Mouse (Mus musculus) intestine, embryonic 14.5 days (tissue): ENCODE measurements around the gene Rabgap1l. TPM values are rescaled to one million over a fixed set of nuclear protein-coding genes. Genes with fewer than 3 reads are reported as not detected.
A peak's percentile ranks its signal among the peaks of the same experiment; 100 is the strongest.

ENCODE experiments used
- ATAC-seq: fragments of 200-750 bp; cut with Nextera tagmentation; replicated peaks from 2 replicates; pipeline ENCODE4 v1.8.0; 2017; ENCODE audit warnings: low read depth, moderate number of reproducible peaks, moderate TSS enrichment, moderate library complexity; ENCODE audit not compliant: low FRiP score, low TSS enrichment
- DNase-seq: peaks from one replicate; pipeline ENCODE4 v3.0.0-alpha.2; 2018; ENCODE audit warnings: low spot score
- H3K27ac ChIP-seq: fragments of 300-500 bp; sonication (generic); 2 replicates; pipeline ENCODE4 v1.5.1; 2014; ENCODE audit warnings: low read depth, mild to moderate bottlenecking, control low read depth
- H3K27me3 ChIP-seq: fragments of 300-500 bp; sonication (generic); replicated peaks from 2 replicates; pipeline ENCODE4 v1.6.1; 2014; ENCODE audit warnings: low read length, control low read depth; ENCODE audit not compliant: control insufficient read depth, insufficient read depth
- H3K36me3 ChIP-seq: fragments of 300-500 bp; sonication (generic); 2 replicates; pipeline ENCODE4 v1.6.1; 2014; ENCODE audit warnings: low read length, control low read depth; ENCODE audit not compliant: control insufficient read depth, insufficient read depth
- H3K4me1 ChIP-seq: fragments of 300-500 bp; sonication (generic); replicated peaks from 2 replicates; pipeline ENCODE4 v1.6.1; 2014; ENCODE audit warnings: low read length, control low read depth, mixed read lengths; ENCODE audit not compliant: control insufficient read depth, insufficient read depth
- H3K4me2 ChIP-seq: fragments of 300-500 bp; sonication (generic); 2 replicates; pipeline ENCODE4 v1.6.1; 2014; ENCODE audit warnings: low read length
- H3K4me3 ChIP-seq: fragments of 300-500 bp; sonication (generic); 2 replicates; pipeline ENCODE4 v1.5.1; 2014; ENCODE audit warnings: low read depth, low read length, control low read depth, mixed read lengths
- H3K9ac ChIP-seq: fragments of 300-500 bp; sonication (generic); 2 replicates; pipeline ENCODE4 v1.6.1; 2014; ENCODE audit warnings: mild to moderate bottlenecking, low read length
- H3K9me3 ChIP-seq: fragments of 300-500 bp; sonication (generic); 2 replicates; pipeline ENCODE4 v1.6.1; 2016; ENCODE audit warnings: low read length, control low read depth; ENCODE audit not compliant: control insufficient read depth
- WGBS: fragments of 180-500 bp; shearing (Covaris S2); extraction: QIAGEN DNeasy Blood & Tissue Kit; methylation state at CpG from one replicate; pipeline ENCODE4 v1.1.7; 2014; 5-methylcytosine and 5-hydroxymethylcytosine counted together
- polyA plus RNA-seq: library from polyadenylated mRNA; unstranded; fragments of >200 nt; fragmentation: Nextera tagmentation; extraction: Ambion mirVana; gene quantifications from 2 replicates; pipeline ENCODE4 v1.2.1, GENCODE M21; 2014

Rabgap1l gene
- polyA plus RNA-seq, 1 experiment from 2014 or later: 19.9 TPM

DNA sequence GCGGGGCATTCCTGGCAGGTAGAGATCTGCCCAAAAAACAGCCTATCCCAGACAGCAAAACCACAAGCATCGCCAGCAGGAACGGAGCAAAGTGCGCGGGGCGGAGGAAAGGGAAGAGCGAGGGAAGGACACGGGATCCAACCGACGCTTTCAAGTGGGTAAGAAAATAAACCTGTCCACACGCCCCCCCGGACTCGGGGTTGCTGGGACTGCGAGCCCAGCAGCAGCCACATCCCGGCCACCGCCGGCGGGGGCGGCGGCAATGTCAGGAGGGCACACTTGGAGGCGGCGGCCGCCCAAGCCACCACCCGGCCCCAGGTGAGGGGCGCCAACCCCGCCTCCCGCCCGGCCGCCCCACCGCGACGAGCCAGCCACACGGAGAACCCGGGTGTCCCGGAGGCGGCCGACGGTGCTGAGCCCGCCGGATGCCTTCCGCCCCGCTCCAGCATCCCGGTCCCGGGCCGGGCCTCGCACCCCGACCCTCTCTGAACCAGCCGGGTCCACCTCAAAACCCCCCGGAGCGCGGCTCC is 790 bp downstream of the Rabgap1l start:
- DNase-seq (peak; percentile 80), ATAC-seq (peak; percentile 85)
- 1% methylated on average over 39 of the region's 51 CpGs for WGBS
- Histone ChIP-seq H3K4me3 (peak overlapping the region; percentile 81), H3K9ac (peak overlapping the region; percentile 85), H3K4me2 (peak overlapping the region; percentile 98), H3K36me3 (no peaks in the 10 kb centered on the region), H3K9me3 (no peaks in the 10 kb centered on the region), H3K27me3 (no peaks in the 10 kb centered on the region), H3K27ac (no peak overlapping the region; the same call in 1 of the 2 replicates), H3K4me1 (no peaks in the 10 kb centered on the region)

DNA sequence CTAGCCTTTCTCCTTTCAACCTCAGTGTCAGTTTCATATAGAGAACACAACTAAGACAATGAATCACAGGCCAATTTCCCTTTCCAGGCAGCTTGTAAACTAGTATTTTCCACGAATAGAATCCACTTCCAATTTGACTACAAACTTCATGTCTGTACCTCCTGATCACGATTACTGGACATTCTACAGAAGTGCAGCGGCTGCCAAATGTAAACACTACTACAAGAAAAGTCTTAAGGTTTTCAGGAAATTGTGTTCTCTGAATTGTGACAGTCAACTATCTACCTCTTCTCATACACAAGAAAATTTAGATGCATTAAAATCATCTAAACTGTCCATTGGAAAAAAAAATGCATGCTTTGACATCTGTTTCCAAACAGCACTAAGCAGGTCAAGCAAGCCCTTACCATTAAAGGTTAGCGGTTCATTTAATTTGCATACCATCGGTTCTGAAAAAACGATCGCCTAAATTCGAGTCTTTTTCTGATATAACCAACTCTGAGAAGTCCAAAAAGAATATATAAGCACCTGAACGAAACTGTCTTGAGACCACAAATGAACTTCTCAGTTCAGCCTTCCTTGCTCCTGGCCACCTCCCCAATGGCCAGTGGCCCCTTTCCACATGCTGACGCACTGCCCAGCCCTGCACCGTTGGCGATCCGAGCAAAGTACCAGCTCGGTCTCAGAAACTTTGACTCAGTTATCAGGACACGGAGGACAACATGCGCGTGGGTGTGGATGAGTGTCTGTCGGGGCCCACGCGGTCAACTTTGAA is 1.4 kb downstream of the Rabgap1l start:
- DNase-seq (no peak), ATAC-seq (peak; percentile 45)
- Histone ChIP-seq H3K27ac (no peak overlapping the region), H3K36me3 (no peaks in the 10 kb centered on the region), H3K9me3 (no peaks in the 10 kb centered on the region), H3K4me3 (peak overlapping the region; percentile 81), H3K27me3 (no peaks in the 10 kb centered on the region), H3K9ac (peak overlapping the region; percentile 85), H3K4me2 (peak overlapping the region; percentile 98), H3K4me1 (no peaks in the 10 kb centered on the region)
- 6% methylated on average over 20 of the region's 20 CpGs for WGBS

DNA sequence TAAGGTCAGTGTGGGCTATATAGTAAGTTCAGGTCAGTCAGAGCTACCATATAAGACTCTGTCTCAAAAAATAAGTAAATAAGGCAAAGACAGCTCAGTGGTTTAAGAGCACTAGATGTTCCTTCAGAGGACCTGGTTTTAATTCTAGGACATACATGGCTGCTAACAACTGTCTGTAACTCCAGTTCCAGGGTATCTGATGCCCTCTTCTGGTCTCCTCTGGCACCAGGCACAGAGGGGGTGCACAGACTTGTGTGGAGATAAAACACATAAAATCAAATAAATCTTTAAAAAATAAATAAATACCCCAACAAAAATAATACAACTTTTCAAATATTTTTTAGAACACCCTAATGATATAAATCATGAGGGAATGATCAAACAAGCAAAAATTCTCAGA is 2.4 kb downstream of the Rabgap1l start:
- no peaks in the 10 kb centered on the region for H3K9me3 ChIP-seq
- H3K4me1 ChIP-seq: no peaks in the 10 kb centered on the region
- ATAC-seq (no peak), DNase-seq (no peak)
- no peak overlapping the region for H3K27ac ChIP-seq
- H3K9ac ChIP-seq: no peak overlapping the region
- H3K4me2 ChIP-seq: no peak overlapping the region
- no peaks in the 10 kb centered on the region for H3K27me3 ChIP-seq
- no peaks in the 10 kb centered on the region for H3K36me3 ChIP-seq
- no peak overlapping the region for H3K4me3 ChIP-seq

DNA sequence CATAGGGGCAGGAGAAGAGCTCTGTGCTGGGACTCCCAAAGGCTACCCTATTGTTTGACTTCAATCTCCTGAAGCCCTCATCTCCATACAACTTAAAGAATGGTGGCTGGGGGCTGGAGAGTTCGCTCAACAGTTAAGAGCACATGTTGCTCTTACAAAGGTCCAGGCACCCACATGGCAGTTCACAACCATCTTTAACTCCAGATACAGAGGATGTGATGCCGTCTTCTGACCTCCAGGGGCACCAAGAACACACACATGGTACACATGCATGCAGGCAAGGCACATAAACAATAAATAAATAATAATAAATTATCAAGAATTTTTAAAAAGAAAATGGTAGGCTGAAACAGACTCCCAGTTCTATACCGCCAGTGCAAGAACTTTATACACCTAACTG is 3.1 kb downstream of the Rabgap1l start:
- H3K4me2 ChIP-seq: no peak overlapping the region
- ATAC-seq (no peak), DNase-seq (no peak)
- WGBS: 82% methylated on average over 3 of the region's 3 CpGs
- no peaks in the 10 kb centered on the region for H3K9me3 ChIP-seq
- H3K4me3 ChIP-seq: no peak overlapping the region
- no peaks in the 10 kb centered on the region for H3K27me3 ChIP-seq
- H3K4me1 ChIP-seq: no peaks in the 10 kb centered on the region
- H3K9ac ChIP-seq: no peak overlapping the region
- no peak overlapping the region for H3K27ac ChIP-seq
- no peaks in the 10 kb centered on the region for H3K36me3 ChIP-seq

DNA sequence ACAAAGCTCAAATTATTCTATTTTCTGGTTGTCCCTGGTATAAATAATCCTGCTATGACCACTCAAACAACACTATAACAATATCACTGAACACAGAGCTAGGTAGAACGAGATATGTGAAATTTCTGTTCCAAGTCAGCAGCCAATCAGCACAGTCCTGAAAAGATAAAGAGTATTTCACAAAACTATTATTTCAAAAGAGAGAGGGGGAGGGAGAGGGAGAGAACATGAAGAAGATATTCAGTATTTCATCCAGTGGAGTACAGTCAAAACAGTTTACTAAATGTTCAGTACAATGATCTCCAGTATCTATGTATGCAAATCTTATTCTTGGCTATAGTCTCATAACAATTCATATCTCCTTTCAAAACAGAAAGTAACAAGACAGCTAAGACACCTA is 5.1 kb downstream of the Rabgap1l start:
- Histone ChIP-seq H3K4me3 (no peak overlapping the region), H3K9ac (no peak overlapping the region), H3K27ac (no peak overlapping the region), H3K36me3 (no peaks in the 10 kb centered on the region), H3K27me3 (no peaks in the 10 kb centered on the region), H3K9me3 (no peaks in the 10 kb centered on the region), H3K4me1 (no peaks in the 10 kb centered on the region), H3K4me2 (no peak overlapping the region)
- 83% methylated on average over 1 of the region's 1 CpGs for WGBS
- ATAC-seq (no peak), DNase-seq (no peak)

DNA sequence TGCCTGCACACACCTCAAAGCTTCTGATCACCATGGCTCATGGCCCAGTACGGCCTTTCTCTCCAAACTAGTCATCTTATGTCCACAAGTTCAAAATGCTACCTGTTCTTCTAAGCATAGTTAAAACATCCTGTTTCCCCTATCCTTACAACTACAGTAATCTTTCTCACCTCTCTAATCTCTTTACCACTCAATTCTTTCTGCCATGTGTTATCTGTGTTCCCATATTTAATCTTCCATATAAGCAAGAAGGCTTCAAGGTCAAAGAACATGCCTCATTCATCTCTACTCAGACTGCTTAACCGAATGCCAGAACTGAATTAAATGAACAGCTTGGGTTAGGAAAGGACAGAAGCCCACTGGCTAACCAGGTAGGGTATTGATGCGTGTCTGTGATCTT is 5.8 kb downstream of the Rabgap1l start:
- WGBS: 88% methylated on average over 3 of the region's 3 CpGs

DNA sequence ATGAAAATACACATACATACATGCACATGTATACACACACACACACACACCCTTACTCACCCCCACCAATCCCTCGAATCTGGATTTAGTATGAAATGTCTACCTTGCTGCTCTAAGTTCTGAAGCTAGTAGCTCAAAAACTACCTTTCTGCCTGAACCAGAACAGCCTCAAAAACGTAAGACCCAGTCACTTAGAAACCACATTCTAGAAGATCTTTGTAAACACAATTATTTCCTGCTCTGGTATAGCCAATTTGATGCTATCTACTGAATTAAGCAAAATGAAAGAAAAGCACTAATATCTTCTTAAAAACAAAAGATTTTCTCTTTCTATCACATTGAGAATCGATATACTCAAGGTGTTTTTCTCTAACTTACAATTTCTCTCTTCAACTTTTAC is 6.4 kb downstream of the Rabgap1l start:
- Histone ChIP-seq H3K9ac (no peak overlapping the region), H3K27ac (no peak overlapping the region), H3K9me3 (no peaks in the 10 kb centered on the region), H3K36me3 (no peaks in the 10 kb centered on the region), H3K4me2 (no peak overlapping the region), H3K4me1 (no peaks in the 10 kb centered on the region), H3K4me3 (no peak overlapping the region), H3K27me3 (no peaks in the 10 kb centered on the region)
- WGBS: 84% methylated on average over 3 of the region's 3 CpGs
- no peak for ATAC-seq
- DNase-seq: no peak

More for the DNA sequence above, 5.8 kb downstream of the Rabgap1l start:
- Histone ChIP-seq H3K4me3 (no peak overlapping the region), H3K36me3 (no peaks in the 10 kb centered on the region), H3K9ac (no peak overlapping the region), H3K9me3 (no peaks in the 10 kb centered on the region), H3K27me3 (no peaks in the 10 kb centered on the region), H3K4me2 (no peak overlapping the region), H3K27ac (no peak overlapping the region), H3K4me1 (no peaks in the 10 kb centered on the region)
- ATAC-seq (no peak), DNase-seq (no peak)

DNA sequence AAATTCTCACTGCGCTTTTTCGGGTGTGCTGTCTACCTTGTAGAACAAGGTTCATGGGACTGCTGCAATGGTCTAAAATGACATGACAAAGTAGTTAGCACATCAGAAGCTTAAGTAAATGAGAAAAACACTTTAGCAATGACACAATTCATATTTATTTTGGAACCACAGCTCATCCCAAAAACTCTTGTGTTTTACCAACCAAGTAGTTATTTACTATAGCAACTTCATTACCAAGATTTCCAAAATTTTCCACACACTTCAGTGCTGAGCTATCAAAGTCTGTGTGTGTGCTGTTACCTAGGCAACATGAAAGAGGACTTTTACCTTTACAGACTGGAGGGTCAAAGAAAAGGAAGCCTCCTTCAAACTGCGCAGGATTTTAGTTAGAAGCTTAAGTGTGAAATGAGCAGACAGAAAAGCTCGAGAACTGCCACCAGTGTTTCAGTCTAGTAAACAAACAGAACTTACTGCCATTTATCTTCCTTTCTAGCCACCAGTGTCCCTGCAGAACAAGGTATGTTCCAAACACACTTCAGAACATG is 7.3 kb downstream of the Rabgap1l start:
- H3K9me3 ChIP-seq: no peaks in the 10 kb centered on the region
- no peaks in the 10 kb centered on the region for H3K36me3 ChIP-seq
- H3K27ac ChIP-seq: no peak overlapping the region
- H3K4me3 ChIP-seq: no peak overlapping the region
- no peaks in the 10 kb centered on the region for H3K4me1 ChIP-seq
- no peak overlapping the region for H3K4me2 ChIP-seq
- DNase-seq: no peak
- H3K9ac ChIP-seq: no peak overlapping the region
- ATAC-seq: no peak
- H3K27me3 ChIP-seq: no peaks in the 10 kb centered on the region
- WGBS: 64% methylated on average over 4 of the region's 4 CpGs

DNA sequence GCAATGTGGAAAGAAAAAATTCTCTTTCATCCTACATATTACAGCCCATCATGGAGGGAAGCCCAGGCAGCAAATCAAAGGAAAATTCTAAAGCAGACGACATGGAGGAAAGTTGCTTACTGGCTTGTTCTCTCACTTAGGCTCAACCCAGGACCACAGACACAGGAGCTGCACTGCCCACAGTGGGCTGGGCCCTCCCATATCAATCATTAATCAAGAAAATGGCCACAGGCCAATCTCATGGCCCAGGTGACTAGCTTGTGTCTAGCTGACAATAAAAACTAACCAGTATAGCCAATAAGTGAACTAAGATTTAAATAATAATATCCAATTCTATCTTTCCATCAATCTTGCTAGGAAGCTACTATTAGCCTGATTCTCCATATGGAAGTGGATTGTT is 8.9 kb downstream of the Rabgap1l start:
- Histone ChIP-seq H3K4me2 (no peak overlapping the region), H3K27ac (no peak overlapping the region), H3K9me3 (no peaks in the 10 kb centered on the region), H3K36me3 (no peaks in the 10 kb centered on the region), H3K4me1 (no peaks in the 10 kb centered on the region), H3K27me3 (no peaks in the 10 kb centered on the region), H3K4me3 (no peak overlapping the region), H3K9ac (no peak overlapping the region)
- no peak for DNase-seq
- WGBS: 73% methylated on average over 1 of the region's 1 CpGs
- ATAC-seq: no peak
